Mouse (Mus musculus) ES-E14 (cell line): ENCODE data around the gene Irak1bp1.

Experiments
- HCFC1 ChIP-seq: IDR thresholded peaks from 2 replicates; pipeline ENCODE4 v1.6.1; 2012; ENCODE audit warnings: low read length, inconsistent platforms, borderline replicate concordance; ENCODE audit not compliant: insufficient read depth
- MAFK ChIP-seq: IDR thresholded peaks from 2 replicates; pipeline ENCODE4 v1.6.1; 2014; ENCODE audit warnings: mild to moderate bottlenecking, low read depth, low read length, inconsistent platforms; ENCODE audit not compliant: insufficient read depth
- ZC3H11A ChIP-seq: IDR thresholded peaks from 2 replicates; pipeline ENCODE4 v1.6.1; 2012; ENCODE audit warnings: low read depth, mild to moderate bottlenecking, inconsistent platforms, low read length, borderline replicate concordance

GRCm38 (mm10) chr9:82867698-82868097 lies 38.4 kb downstream of the Irak1bp1 start:
- TF ChIP-seq ZC3H11A (no peak), HCFC1 (no peak), MAFK (no peak)
